Mouse (Mus musculus) urinary bladder, adult 2 months (tissue): ENCODE measurements at regions not wholly inside any gene's neighbourhood (a gene's known extent, or its start where the extent isn't known, plus 50 kb on each side); places are given as distances from the start of the nearest gene placed in this dataset.

Experiments used
- DNase-seq: peaks from one replicate; pipeline ENCODE4 v3.0.0; 2022; ENCODE audit warnings: low spot score

GRCm38 (mm10) chr3:143806940-143807339, 398.1 kb downstream of the Lmo4 start:
- DNase-seq = no peak

- DNase-seq = no peak
Measured at GRCm38 (mm10) chr3:143797850-143798249, 407.2 kb downstream of the Lmo4 start.

DNA sequence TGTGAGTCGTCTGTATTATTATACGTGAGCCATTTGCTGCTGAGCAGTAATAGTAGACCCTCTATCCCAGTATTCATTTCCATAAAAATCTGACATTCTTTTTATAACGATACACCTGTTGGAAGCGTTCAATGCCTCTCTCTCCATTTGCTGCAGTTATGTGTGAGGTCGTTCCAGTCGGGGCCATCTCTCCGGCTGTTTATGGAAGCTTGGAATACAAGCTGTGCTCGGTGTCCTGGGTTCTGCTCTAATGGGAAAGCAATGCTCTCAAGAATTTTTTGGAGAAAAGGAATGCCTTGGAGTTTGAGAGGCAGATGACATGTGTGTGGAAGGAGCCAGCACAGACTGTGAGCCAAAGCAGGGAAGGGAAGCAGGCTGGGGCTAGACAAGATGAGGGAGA, 414.1 kb downstream of the Lmo4 start:
- no peak for DNase-seq

GRCm38 (mm10) chr3:143789932-143790570, 415.0 kb downstream of the Lmo4 start:
- DNase-seq = no peak

DNA sequence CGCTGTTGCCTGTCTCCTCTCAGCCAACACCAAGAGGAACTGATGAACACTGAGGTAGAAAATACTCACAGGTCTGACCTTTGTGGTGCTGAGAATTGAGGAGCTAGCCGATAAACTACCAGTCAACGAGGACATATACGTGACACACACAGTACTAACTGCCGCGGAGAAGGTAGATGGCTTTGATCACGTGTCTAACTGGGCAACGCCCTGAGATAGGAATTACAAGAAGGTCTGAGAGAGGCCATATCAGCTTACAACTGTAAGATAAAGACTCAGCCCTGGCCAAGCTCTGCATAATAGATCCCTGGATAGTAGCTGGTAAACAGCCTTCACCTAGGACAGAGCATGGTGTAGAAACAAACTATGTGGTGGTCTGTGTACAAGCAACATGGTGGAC, 418.1 kb downstream of the Lmo4 start:
- DNase-seq = no peak

GRCm38 (mm10) chr3:143784353-143784791, 420.6 kb downstream of the Lmo4 start:
- DNase-seq = no peak

DNA sequence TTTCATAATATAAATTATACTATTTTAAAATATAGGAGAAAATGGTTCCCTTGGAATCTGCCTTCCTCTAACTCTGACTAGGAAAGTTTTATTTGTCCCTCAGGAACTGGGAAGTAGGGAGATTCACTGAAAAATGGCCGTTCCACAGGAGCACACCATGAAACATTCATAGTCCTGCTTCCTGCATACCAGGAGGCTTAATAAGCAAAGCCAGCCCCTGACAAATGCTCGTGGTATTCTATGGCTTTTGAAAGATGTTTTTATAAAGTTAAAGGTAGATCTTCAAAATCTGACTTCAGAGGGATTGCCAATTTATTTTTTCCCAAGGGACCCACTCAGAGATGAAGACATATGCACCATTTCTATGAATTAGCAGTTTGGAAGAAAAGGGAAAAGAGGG, 426.9 kb downstream of the Lmo4 start:
- no peak for DNase-seq

DNA sequence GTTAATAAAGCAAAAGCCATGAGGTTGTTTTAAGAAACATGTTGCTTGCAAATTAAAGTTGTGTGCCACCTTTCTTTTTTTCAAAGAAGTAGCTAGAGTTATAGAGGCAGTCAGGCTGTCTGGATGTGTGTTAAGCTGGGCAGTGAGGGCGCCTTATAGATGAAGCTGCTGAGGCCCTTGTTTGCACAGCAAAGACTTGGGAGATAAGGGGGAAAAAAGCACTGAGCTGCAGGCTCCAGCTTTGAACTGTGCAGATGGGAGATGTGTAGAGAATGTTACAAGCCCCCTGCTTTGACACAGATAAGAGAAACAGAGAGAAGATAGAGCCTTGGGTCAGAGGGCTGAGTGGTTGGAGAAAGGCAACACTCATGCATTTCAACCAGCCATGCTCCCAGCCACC, 445.7 kb downstream of the Lmo4 start:
- DNase-seq = no peak

- DNase-seq = no peak
Measured at GRCm38 (mm10) chr3:143753197-143753596, 451.8 kb downstream of the Lmo4 start.

DNA sequence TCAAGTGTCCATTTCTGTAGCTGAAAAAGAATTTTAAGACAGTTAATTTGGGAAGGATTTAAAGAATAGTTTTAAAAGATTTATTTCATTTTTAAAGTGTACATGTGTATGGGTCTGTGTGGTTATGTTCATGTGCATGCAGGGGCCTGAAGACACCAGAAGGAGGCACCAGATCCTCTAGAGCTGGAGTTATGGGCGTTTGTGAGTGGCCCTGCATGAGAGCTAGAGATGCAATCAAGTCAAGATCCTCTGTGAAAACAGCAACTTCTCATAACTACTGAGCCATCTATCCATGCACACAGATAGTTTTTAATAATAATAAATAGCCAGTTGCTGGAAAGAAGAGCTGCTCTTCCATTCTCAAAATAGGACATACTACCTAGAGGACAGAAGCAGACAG, 452.4 kb downstream of the Lmo4 start:
- DNase-seq = no peak

DNA sequence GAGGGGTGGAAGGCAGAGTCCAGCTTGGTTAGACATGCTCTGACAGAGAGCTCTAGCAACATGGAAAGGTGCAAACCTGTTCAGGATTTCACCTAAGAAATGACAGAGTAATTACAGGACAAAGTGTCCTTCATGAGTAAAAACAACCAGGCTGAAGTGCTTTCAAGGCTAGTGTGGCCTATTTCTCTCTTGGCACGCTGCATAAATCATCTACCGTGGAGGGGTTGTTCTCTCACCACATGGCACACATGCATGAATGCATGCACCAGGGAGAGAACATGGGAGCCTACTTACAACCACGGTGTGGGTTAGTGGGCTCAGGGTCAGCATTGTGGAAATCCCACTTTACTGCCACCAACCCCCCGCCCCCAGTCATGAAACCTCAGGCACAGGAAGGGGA, 454.9 kb downstream of the Lmo4 start:
- no peak for DNase-seq

GRCm38 (mm10) chr3:143743649-143744048, 461.4 kb downstream of the Lmo4 start:
- DNase-seq = no peak

DNA sequence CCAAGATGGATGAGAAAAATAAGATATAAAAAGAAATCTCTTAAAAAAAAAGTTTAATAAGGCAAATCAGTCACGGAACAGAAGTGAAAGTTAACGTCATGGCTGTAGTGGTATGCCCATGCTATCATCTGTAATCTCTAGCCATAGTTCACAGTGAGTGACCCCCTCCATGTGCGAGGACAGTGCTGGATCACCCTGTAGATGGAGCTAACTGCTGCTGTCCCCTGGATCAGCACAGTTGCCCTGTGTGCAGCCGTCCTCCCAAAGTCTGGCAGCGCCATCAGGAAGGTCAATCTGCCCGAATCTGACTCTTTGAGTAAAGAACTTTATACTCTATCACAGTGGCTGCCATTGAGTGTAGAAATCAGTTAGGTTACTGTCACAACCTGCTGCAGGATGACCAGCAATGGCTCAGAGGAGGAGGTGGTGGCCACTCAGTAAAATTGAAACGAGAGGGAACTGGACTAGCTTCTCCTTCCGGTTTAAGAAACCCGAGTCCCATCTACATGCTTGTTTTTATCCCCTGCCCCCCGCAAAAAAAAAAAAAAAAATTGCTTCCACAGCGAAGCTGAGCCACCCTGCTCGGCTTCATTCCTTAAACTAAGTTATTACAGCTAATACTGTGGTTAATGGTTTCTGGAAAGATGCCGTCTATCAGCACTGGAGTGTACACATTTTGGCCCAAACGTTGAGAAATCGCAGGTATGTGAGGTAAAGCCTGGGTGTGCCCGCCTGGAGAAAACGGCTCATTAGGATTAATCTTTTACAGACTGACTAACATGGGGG, 462.0 kb downstream of the Lmo4 start:
- peak; percentile 24 for DNase-seq

GRCm38 (mm10) chr3:143738676-143739075, 466.3 kb downstream of the Lmo4 start:
- no peak for DNase-seq

DNA sequence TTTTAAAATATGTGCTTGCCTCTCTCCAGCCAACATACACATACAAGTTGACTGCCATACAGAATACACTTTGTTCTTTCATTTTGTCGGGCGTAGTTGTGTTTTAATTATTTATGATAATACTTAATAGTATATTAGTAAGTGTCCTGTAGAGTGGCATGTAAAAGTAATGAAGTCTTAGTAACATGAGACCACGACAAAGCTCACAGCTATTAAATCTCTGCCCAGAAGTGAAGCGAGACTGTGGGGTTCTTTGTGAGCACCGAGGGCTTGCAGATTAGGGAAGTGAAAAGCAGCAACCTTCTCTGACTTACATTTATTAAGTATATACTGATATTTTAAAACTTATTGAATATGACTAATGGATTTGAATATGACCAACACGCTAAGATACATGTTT, 467.2 kb downstream of the Lmo4 start:
- DNase-seq = no peak

GRCm38 (mm10) chr3:143736651-143737398, 468.2 kb downstream of the Lmo4 start:
- no peak for DNase-seq

- DNase-seq = no peak
Measured at GRCm38 (mm10) chr3:143734791-143735190, 470.2 kb downstream of the Lmo4 start.

GRCm38 (mm10) chr3:143732966-143733725, 471.9 kb downstream of the Lmo4 start:
- no peak for DNase-seq

DNA sequence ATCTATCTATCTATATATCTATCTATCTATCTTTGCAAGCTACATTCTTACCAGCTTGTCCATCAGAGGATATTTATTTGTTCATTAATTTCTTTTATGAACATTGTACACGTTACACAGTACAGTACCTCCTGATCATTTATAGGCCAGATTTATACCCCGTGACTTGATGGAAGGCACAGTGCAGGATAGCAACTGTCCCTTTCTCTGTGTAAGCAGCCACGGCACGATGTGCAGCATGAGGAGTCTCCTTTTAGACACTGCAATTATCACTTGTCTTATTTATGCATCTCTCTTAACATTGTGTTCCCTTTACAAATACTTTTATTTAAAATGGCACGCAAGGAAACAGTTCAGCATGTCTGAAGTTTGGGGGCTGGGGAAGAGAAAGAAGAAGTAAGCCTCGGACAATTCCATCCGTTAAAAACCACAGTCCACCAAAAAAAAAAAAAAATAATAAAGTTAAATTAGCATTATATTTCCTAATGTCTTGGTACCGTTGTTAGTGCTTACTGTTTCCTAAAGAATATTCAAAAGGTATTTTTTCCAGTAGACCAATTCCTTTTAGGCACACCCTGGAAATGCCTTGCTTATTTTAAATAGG, 475.4 kb downstream of the Lmo4 start:
- DNase-seq = no peak

DNA sequence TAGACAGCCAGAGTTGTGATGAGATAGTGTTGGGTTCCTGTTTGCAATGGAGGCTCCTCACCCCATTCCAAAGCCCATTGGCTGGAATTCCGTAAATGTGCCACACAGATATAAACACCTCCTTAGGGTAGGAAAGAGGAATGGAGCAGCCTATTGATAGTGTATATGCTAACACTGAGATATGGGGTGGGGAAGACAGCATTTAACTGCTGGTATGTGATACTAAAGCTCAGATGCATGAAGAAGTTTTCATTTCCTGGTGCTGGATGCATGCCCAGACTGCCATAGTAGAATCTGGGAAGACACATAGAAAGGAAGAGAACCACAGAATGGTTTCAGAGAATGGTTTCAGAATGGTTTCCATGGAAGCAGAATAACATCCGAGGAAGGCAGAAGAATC, 482.4 kb downstream of the Lmo4 start:
- no peak for DNase-seq

DNA sequence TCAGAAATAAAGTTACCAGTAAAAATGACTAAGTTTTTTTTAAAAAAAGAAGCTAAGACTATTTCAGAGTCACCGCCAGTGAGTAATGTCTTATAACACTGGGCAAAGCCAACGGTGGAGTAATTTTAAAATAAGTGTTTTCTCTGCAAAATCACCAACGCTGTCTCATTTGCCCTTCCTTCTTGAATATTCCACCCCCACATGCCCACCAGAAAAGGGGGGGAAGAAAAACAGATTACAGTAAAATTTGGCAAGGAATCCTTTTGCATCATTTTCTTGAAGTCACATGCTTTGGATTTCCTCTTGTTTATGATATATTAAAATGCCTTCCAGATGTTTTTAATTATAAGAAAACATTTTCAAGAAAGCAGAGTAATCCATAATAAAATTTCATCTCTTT, 482.9 kb downstream of the Lmo4 start:
- DNase-seq = no peak

GRCm38 (mm10) chr3:143713183-143713582, 491.8 kb downstream of the Lmo4 start:
- DNase-seq = no peak
